Mouse (Mus musculus) liver, adult 2 months (tissue): ENCODE measurements around the gene Mcf2l.

Experiments used
- CTCF ChIP-seq: fragments of 200-500 bp; IDR thresholded peaks from 2 replicates; pipeline ENCODE4 v1.5.1; 2011; ENCODE audit warnings: low read depth, low read length, control low read depth
- POLR2A ChIP-seq: fragments of 200-500 bp; IDR thresholded peaks from 2 replicates; pipeline ENCODE4 v1.6.1; 2011; ENCODE audit warnings: low read length, control low read depth; ENCODE audit not compliant: insufficient read depth; ENCODE audit errors: extremely low read depth

- TF ChIP-seq CTCF (no peak), POLR2A (no peak)
These were observed 48.4 kb upstream of the Mcf2l start for GRCm38 (mm10) chr8:12825236-12825635.
